Mouse (Mus musculus) limb, embryonic 15.5 days (tissue): ENCODE measurements around the gene Mt2. TPM values are rescaled to one million over a fixed set of nuclear protein-coding genes. Genes with fewer than 3 reads are reported as not detected.

Experiments
- ATAC-seq: fragments of 200-750 bp; cut with Nextera tagmentation; 2 replicates; pipeline ENCODE4 v1.8.0; 2017; ENCODE audit warnings: low read depth, moderate TSS enrichment; ENCODE audit not compliant: insufficient number of reproducible peaks, low FRiP score, low TSS enrichment
- H3K27ac ChIP-seq: fragments of 300-500 bp; sonication (generic); 2 replicates; pipeline ENCODE4 v1.5.1; 2015; ENCODE audit warnings: moderate library complexity, mild to moderate bottlenecking, inconsistent platforms
- H3K27me3 ChIP-seq: fragments of 300-500 bp; sonication (generic); 2 replicates; pipeline ENCODE4 v1.6.1; 2015; ENCODE audit warnings: inconsistent platforms
- H3K36me3 ChIP-seq: fragments of 300-500 bp; sonication (generic); 2 replicates; pipeline ENCODE4 v1.6.1; 2015; ENCODE audit warnings: inconsistent platforms
- H3K4me1 ChIP-seq: fragments of 300-500 bp; sonication (generic); 2 replicates; pipeline ENCODE4 v1.6.1; 2015; ENCODE audit warnings: inconsistent platforms
- H3K4me2 ChIP-seq: fragments of 300-500 bp; sonication (generic); 2 replicates; pipeline ENCODE4 v1.6.1; 2015; ENCODE audit warnings: mild to moderate bottlenecking, inconsistent platforms
- H3K4me3 ChIP-seq: fragments of 300-500 bp; sonication (generic); 2 replicates; pipeline ENCODE4 v1.5.1; 2015; ENCODE audit warnings: mild to moderate bottlenecking, inconsistent platforms
- H3K9ac ChIP-seq: fragments of 300-500 bp; sonication (generic); 2 replicates; pipeline ENCODE4 v1.6.1; 2015; ENCODE audit warnings: inconsistent platforms
- H3K9me3 ChIP-seq: fragments of 300-500 bp; sonication (generic); 2 replicates; pipeline ENCODE4 v1.6.1; 2016; ENCODE audit warnings: inconsistent platforms
- WGBS: fragments of 180-500 bp; shearing (Covaris S2); methylation state at CpG from one replicate; pipeline ENCODE4 v1.1.7; 2015; 5-methylcytosine and 5-hydroxymethylcytosine counted together
- polyA plus RNA-seq: library from polyadenylated mRNA; unstranded; fragments of >200 nt; fragmentation: Nextera tagmentation; extraction: Ambion mirVana; gene quantifications from 2 replicates; pipeline ENCODE4 v1.2.1, GENCODE M21; 2015

Mt2 gene
- polyA plus RNA-seq, 1 experiment from 2014 or later = 59.8 TPM

- Histone ChIP-seq H3K9me3 (no peaks in the 10 kb centered on the region), H3K4me3 (no peak overlapping the region), H3K27ac (no peak overlapping the region), H3K27me3 (peaks cover 64% of the 10 kb centered on the region), H3K36me3 (no peaks in the 10 kb centered on the region), H3K4me1 (peaks cover 40% of the 10 kb centered on the region), H3K4me2 (peak overlapping the region; percentile 36), H3K9ac (0 out of 2 replicates have a peak overlapping the region, but pooled peaks have one; percentile 21)
- 6% methylated on average over 17 of the region's 17 CpGs for WGBS
- ATAC-seq = peak; percentile 35; the same call in 1 of the 2 replicates
Observed at GRCm38 (mm10) chr8:94186542-94186941, 14.1 kb downstream of the Mt2 start.

- 41% methylated on average over 21 of the region's 21 CpGs for WGBS
- H3K4me1 ChIP-seq = peaks cover 40% of the 10 kb centered on the region
- H3K27me3 ChIP-seq = peaks cover 55% of the 10 kb centered on the region
- no peak overlapping the region for H3K9ac ChIP-seq
- H3K9me3 ChIP-seq = no peaks in the 10 kb centered on the region
- H3K4me3 ChIP-seq = no peak overlapping the region
- no peak overlapping the region for H3K4me2 ChIP-seq
- ATAC-seq = no peak
- H3K36me3 ChIP-seq = no peaks in the 10 kb centered on the region
- no peak overlapping the region for H3K27ac ChIP-seq
Observed at GRCm38 (mm10) chr8:94187290-94188002, 15.0 kb downstream of the Mt2 start.

- peaks cover 35% of the 10 kb centered on the region for H3K27me3 ChIP-seq
- 76% methylated on average over 13 of the region's 13 CpGs for WGBS
- H3K9ac ChIP-seq = no peak overlapping the region
- H3K4me2 ChIP-seq = no peak overlapping the region
- H3K4me1 ChIP-seq = peaks cover 20% of the 10 kb centered on the region
- H3K9me3 ChIP-seq = no peaks in the 10 kb centered on the region
- no peaks in the 10 kb centered on the region for H3K36me3 ChIP-seq
- ATAC-seq = no peak
- H3K27ac ChIP-seq = no peak overlapping the region
- H3K4me3 ChIP-seq = no peak overlapping the region
Observed at GRCm38 (mm10) chr8:94189275-94190031, 17.0 kb downstream of the Mt2 start.

GRCm38 (mm10) chr8:94191101-94191691 lies 18.7 kb downstream of the Mt2 start:
- 19% methylated on average over 21 of the region's 21 CpGs for WGBS
- Histone ChIP-seq H3K9me3 (no peaks in the 10 kb centered on the region), H3K4me1 (peaks cover 17% of the 10 kb centered on the region), H3K36me3 (no peaks in the 10 kb centered on the region), H3K4me3 (peak overlapping the region; percentile 29), H3K27ac (no peak overlapping the region), H3K9ac (no peak overlapping the region), H3K4me2 (peak overlapping the region; percentile 53), H3K27me3 (peaks cover 21% of the 10 kb centered on the region)
- no peak for ATAC-seq

- no peaks in the 10 kb centered on the region for H3K9me3 ChIP-seq
- 25% methylated on average over 1 of the region's 1 CpGs for WGBS
- H3K4me2 ChIP-seq = no peak overlapping the region
- peaks cover 4% of the 10 kb centered on the region; the same call in 1 of the 2 replicates for H3K4me1 ChIP-seq
- no peak overlapping the region for H3K9ac ChIP-seq
- no peak for ATAC-seq
- H3K4me3 ChIP-seq = no peak overlapping the region
- peaks cover 4% of the 10 kb centered on the region; the same call in 1 of the 2 replicates for H3K27me3 ChIP-seq
- H3K27ac ChIP-seq = no peak overlapping the region
- no peaks in the 10 kb centered on the region for H3K36me3 ChIP-seq
Observed at GRCm38 (mm10) chr8:94192926-94193325, 20.5 kb downstream of the Mt2 start.

- no peak for ATAC-seq
- H3K9me3 ChIP-seq = no peaks in the 10 kb centered on the region
- H3K4me1 ChIP-seq = peaks cover 4% of the 10 kb centered on the region; the same call in 1 of the 2 replicates
- 69% methylated on average over 7 of the region's 7 CpGs for WGBS
- H3K4me2 ChIP-seq = no peak overlapping the region
- H3K27me3 ChIP-seq = peaks cover 3% of the 10 kb centered on the region; the same call in 1 of the 2 replicates
- H3K36me3 ChIP-seq = no peaks in the 10 kb centered on the region
- H3K27ac ChIP-seq = no peak overlapping the region
- no peak overlapping the region for H3K4me3 ChIP-seq
- no peak overlapping the region for H3K9ac ChIP-seq
Observed at GRCm38 (mm10) chr8:94194591-94195223, 22.2 kb downstream of the Mt2 start.

GRCm38 (mm10) chr8:94199202-94199869 lies 26.9 kb downstream of the Mt2 start:
- H3K9me3 ChIP-seq = no peaks in the 10 kb centered on the region
- H3K36me3 ChIP-seq = no peaks in the 10 kb centered on the region
- H3K4me1 ChIP-seq = no peaks in the 10 kb centered on the region
- H3K9ac ChIP-seq = no peak overlapping the region
- H3K27ac ChIP-seq = no peak overlapping the region
- WGBS = 43% methylated on average over 10 of the region's 10 CpGs
- H3K4me2 ChIP-seq = no peak overlapping the region
- ATAC-seq = no peak
- no peaks in the 10 kb centered on the region for H3K27me3 ChIP-seq
- no peak overlapping the region for H3K4me3 ChIP-seq

GRCm38 (mm10) chr8:94204043-94204442 lies 31.6 kb downstream of the Mt2 start:
- no peaks in the 10 kb centered on the region for H3K27me3 ChIP-seq
- H3K4me3 ChIP-seq = no peak overlapping the region
- no peak overlapping the region for H3K4me2 ChIP-seq
- H3K36me3 ChIP-seq = no peaks in the 10 kb centered on the region
- H3K4me1 ChIP-seq = no peaks in the 10 kb centered on the region
- 57% methylated on average over 3 of the region's 3 CpGs for WGBS
- H3K9ac ChIP-seq = no peak overlapping the region
- no peak for ATAC-seq
- H3K27ac ChIP-seq = no peak overlapping the region
- H3K9me3 ChIP-seq = no peaks in the 10 kb centered on the region

- H3K27ac ChIP-seq = no peak overlapping the region
- 0 out of 2 replicates have a peak, but pooled peaks have one; percentile 44 for ATAC-seq
- H3K36me3 ChIP-seq = no peaks in the 10 kb centered on the region
- WGBS = 21% methylated on average over 5 of the region's 5 CpGs
- H3K4me1 ChIP-seq = no peaks in the 10 kb centered on the region
- H3K9me3 ChIP-seq = no peaks in the 10 kb centered on the region
- H3K27me3 ChIP-seq = no peaks in the 10 kb centered on the region
- H3K9ac ChIP-seq = no peak overlapping the region
- H3K4me3 ChIP-seq = no peak overlapping the region
- no peak overlapping the region for H3K4me2 ChIP-seq
Observed at GRCm38 (mm10) chr8:94205736-94206135, 33.3 kb downstream of the Mt2 start.

GRCm38 (mm10) chr8:94206256-94206655 lies 33.8 kb downstream of the Mt2 start:
- no peak overlapping the region for H3K4me2 ChIP-seq
- 68% methylated on average over 8 of the region's 8 CpGs for WGBS
- H3K4me3 ChIP-seq = no peak overlapping the region
- H3K27ac ChIP-seq = no peak overlapping the region
- no peak overlapping the region for H3K9ac ChIP-seq
- no peaks in the 10 kb centered on the region for H3K27me3 ChIP-seq
- no peaks in the 10 kb centered on the region for H3K4me1 ChIP-seq
- H3K36me3 ChIP-seq = no peaks in the 10 kb centered on the region
- no peak for ATAC-seq
- H3K9me3 ChIP-seq = no peaks in the 10 kb centered on the region

- Histone ChIP-seq H3K9ac (no peak overlapping the region), H3K4me3 (no peak overlapping the region), H3K4me2 (no peak overlapping the region), H3K9me3 (no peaks in the 10 kb centered on the region), H3K36me3 (no peaks in the 10 kb centered on the region), H3K27ac (no peak overlapping the region), H3K4me1 (no peaks in the 10 kb centered on the region), H3K27me3 (no peaks in the 10 kb centered on the region)
- ATAC-seq = no peak
- WGBS = 70% methylated on average over 2 of the region's 2 CpGs
Observed at GRCm38 (mm10) chr8:94207491-94207890, 35.0 kb downstream of the Mt2 start.
